Mouse (Mus musculus) fibroblast of lung, adult 2 months (primary cell): ENCODE measurements around the gene Pgpep1.

Source experiments
- DNase-seq: peaks from one replicate; pipeline ENCODE4 v3.0.0-alpha.2; 2011; ENCODE audit warnings: low read depth

Pgpep1 gene

GRCm38 (mm10) chr8:70659604-70660272, 450 bp downstream of the Pgpep1 start:
- peak; percentile 49 for DNase-seq

GRCm38 (mm10) chr8:70658897-70659603, 1.1 kb downstream of the Pgpep1 start:
- no peak for DNase-seq

- no peak for DNase-seq
Observed at GRCm38 (mm10) chr8:70657739-70658138, 2.4 kb downstream of the Pgpep1 start.

GRCm38 (mm10) chr8:70657214-70657613, 3.0 kb downstream of the Pgpep1 start:
- DNase-seq: no peak

GRCm38 (mm10) chr8:70656193-70656790, 3.9 kb downstream of the Pgpep1 start:
- no peak for DNase-seq

- no peak for DNase-seq
Observed at GRCm38 (mm10) chr8:70655469-70655868, 4.7 kb downstream of the Pgpep1 start.

- no peak for DNase-seq
Observed at GRCm38 (mm10) chr8:70654121-70654520, 6.1 kb downstream of the Pgpep1 start.

- DNase-seq: peak; percentile 44
Observed at GRCm38 (mm10) chr8:70653226-70653625, 7.0 kb downstream of the Pgpep1 start.

- no peak for DNase-seq
Observed at GRCm38 (mm10) chr8:70650351-70650750, 9.8 kb downstream of the Pgpep1 start.

GRCm38 (mm10) chr8:70649324-70649723, 10.9 kb downstream of the Pgpep1 start:
- peak; percentile 50 for DNase-seq

- DNase-seq: no peak
Observed at GRCm38 (mm10) chr8:70648921-70649320, 11.3 kb downstream of the Pgpep1 start.

- no peak for DNase-seq
Observed at GRCm38 (mm10) chr8:70648164-70648442, 12.1 kb downstream of the Pgpep1 start.

GRCm38 (mm10) chr8:70647343-70648163, 12.6 kb downstream of the Pgpep1 start:
- DNase-seq: no peak

GRCm38 (mm10) chr8:70646775-70647174, 13.4 kb downstream of the Pgpep1 start:
- DNase-seq: no peak

GRCm38 (mm10) chr8:70646369-70646768, 13.8 kb downstream of the Pgpep1 start:
- no peak for DNase-seq

GRCm38 (mm10) chr8:70645501-70646224, 14.5 kb downstream of the Pgpep1 start:
- DNase-seq: no peak

- no peak for DNase-seq
Observed at GRCm38 (mm10) chr8:70644065-70644464, 16.1 kb downstream of the Pgpep1 start.

GRCm38 (mm10) chr8:70643019-70643418, 17.2 kb downstream of the Pgpep1 start:
- no peak for DNase-seq

- no peak for DNase-seq
Observed at GRCm38 (mm10) chr8:70638752-70639151, 21.4 kb downstream of the Pgpep1 start.

- DNase-seq: no peak
Observed at GRCm38 (mm10) chr8:70636838-70637237, 23.4 kb downstream of the Pgpep1 start.

GRCm38 (mm10) chr8:70635527-70635926, 24.7 kb downstream of the Pgpep1 start:
- no peak for DNase-seq

- DNase-seq: no peak
Observed at GRCm38 (mm10) chr8:70634066-70634465, 26.1 kb downstream of the Pgpep1 start.
